Mouse (Mus musculus) activated CD4-positive, CD25-positive, alpha-beta regulatory T cell (primary cell): Measurements from ENCODE around the gene 2310011J03Rik. TPM values are rescaled to one million over a fixed set of nuclear protein-coding genes. Genes with fewer than 3 reads are reported as not detected.

Source experiments
- polyA plus RNA-seq, 2 experiments: library from polyadenylated mRNA; unstranded; fragments of 100-300 nt; shearing (Covaris generic); gene quantifications; one replicate each; pipeline ENCODE4 v1.2.1; 2017

Gene 2310011J03Rik
- 10 to 100 TPM; 78.4 to 84.3 TPM for polyA plus RNA-seq

DNA sequence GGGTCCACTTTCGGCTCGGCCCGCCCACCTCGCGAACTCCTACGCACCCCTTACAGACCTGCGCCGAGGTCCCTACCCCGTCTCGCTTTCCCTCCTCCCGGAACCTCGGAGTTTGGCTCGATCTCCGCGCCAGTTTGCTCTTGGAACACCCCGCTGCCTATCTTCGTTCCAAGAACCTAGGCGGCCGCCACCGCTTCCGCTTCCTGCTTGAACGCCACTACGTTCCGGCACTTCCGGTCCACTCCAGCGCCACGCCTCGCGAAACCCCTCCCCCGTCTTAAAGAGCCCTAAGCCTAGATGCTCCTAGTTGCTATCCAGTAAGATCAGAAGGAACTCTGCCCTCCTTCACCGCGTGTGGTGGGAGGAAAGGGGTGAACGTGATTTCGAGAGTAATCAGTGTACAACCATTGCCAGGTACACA lies at the start of gene 2310011J03Rik:
Gene 2310011J03Rik (minus strand): TSS at position 198 of the 421 bp plus-strand sequence.

DNA sequence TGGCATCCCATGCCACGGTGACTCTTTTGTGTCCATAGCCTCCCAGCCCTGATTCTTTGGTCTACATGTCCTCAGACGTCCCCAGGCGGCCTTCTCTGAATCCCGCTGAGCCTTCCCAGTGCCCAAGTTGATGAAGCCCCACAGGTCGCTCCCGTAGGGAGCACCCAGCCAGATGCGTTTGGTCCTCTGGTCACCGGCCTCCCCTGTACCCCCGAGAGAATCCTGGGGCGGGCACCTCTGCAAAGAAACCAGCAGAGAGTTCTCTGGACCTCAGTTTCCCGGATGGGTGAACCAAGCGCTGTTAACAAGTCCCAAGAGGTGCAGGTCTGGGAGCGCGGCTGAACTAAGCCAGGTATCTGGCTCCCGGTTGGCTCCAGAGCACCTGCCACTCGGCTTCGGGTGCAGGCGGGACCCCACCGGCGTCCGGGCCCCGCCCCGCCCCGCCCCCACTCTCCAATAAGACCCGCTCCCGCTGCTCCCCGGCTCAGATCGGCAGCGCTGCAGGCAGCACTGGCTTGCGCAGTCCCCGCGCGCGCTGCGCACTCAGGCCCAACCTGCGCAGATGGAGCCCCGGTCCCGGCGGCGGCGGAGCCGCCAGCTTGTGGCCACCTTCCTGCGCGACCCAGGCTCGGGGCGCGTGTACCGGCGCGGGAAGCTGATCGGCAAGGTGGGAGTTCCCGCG lies 35.8 kb upstream of the 2310011J03Rik start, which contains the start of gene Plk5:
Gene Plk5 (plus strand): TSS at position 459 of the 682 bp plus-strand sequence.

GRCm38 (mm10) chr10:80348244-80348781 lies 28.0 kb upstream of the 2310011J03Rik start, which contains the start of gene Adamtsl5:
Adamtsl5 (minus strand) TSS chr10:80348412.

GRCm38 (mm10) chr10:80329273-80330081 lies 9.1 kb upstream of the 2310011J03Rik start, which contains the start of the genes Pcsk4 and Reep6:
Pcsk4 (minus strand) TSS chr10:80329498.
Reep6 (plus strand) TSS chr10:80329953.

DNA sequence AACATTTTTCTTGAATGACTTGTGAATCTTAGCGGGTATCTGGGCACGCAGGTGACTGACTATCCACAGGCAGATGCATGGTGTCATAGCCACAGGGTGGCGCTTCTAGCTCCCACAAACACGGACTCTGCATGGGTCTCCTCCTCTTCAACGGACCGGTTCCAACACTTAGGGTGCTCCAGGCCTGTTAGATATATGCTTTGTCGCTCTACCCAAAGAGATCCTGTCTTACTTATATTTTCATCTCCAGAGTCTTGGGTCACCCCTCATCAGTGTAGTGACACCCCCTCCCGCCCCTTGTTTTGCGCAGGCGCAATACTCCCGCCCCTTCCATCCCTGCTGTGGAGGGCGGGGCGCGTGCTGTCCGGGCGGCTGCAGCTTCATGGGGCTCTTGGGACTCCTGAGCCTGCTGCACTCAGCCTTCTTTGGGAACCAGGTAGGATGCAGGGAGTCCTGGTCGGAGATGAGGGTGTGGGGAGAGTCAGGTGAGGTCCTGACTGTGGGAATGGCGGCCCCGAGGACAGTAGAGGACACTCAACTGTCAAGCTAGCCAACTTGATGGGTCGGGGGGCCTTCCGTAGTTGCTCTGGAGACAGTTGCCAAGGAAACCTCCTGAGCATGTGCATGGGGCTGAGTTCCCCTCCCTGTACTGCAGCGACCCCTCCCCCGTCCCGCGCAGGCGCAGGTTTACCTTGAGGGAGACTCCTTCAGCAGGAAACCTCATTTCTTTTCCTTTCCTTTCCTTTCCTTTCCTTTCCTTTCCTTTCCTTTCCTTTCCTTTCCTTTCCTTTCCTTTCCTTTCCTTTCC lies 24.5 kb downstream of the 2310011J03Rik start, which contains the start of gene Apc2:
Gene Apc2 (plus strand): TSS at position 360 of the 808 bp plus-strand sequence.

GRCm38 (mm10) chr10:80292251-80293146 lies 27.8 kb downstream of the 2310011J03Rik start, which contains the start of gene Rps15:
Rps15 (plus strand) TSS chr10:80292453.

Other genes with a start within 250 kb of the 2310011J03Rik start
- gene Sbno2, start 215.0 kb downstream of the 2310011J03Rik start, polyA plus RNA-seq: 10 to 100 TPM; 34.5 to 48.9 TPM
- 10 to 100 TPM; 32.3 to 56.4 TPM for gene Stk11, start 204.7 kb downstream of the 2310011J03Rik start, polyA plus RNA-seq
- gene Atp5d, start 181.9 kb downstream of the 2310011J03Rik start, polyA plus RNA-seq: 100 to 1,000 TPM; 430 to 441 TPM
- 1 to 10 TPM; 1.8 to 1.9 TPM for gene Cbarp, start 179.7 kb downstream of the 2310011J03Rik start, polyA plus RNA-seq
- gene Midn, start 172.3 kb downstream of the 2310011J03Rik start, polyA plus RNA-seq: 1 to 10 TPM; 3.1 to 8.5 TPM
- gene Cirbp, start 154.6 kb downstream of the 2310011J03Rik start, polyA plus RNA-seq: 100 to 1,000 TPM; 134 to 324 TPM
- gene 1600002K03Rik, start 147.6 kb downstream of the 2310011J03Rik start, polyA plus RNA-seq: 10 to 100 TPM; 19.3 to 25.7 TPM
- not detected for gene Efna2, start 141.1 kb downstream of the 2310011J03Rik start, polyA plus RNA-seq
- gene Mum1, start 94.1 kb downstream of the 2310011J03Rik start, polyA plus RNA-seq: 10 to 100 TPM; 70.6 to 76.2 TPM
- gene Ndufs7, start 71.4 kb downstream of the 2310011J03Rik start, polyA plus RNA-seq: 100 to 1,000 TPM; 209 to 294 TPM
- 1 to 10 TPM in 1 of 2 experiments, under 1 TPM in 1; 0.42 to 1.2 TPM for gene Gamt, start 59.5 kb downstream of the 2310011J03Rik start, polyA plus RNA-seq
- 10 to 100 TPM; 76.9 to 90.0 TPM for gene Dazap1, start 59.1 kb downstream of the 2310011J03Rik start, polyA plus RNA-seq
- gene Rps15, start 28.1 kb downstream of the 2310011J03Rik start, polyA plus RNA-seq: 1,000 to 10,000 TPM in 1 of 2 experiments, 100 to 1,000 TPM in 1; 654 to 1,041 TPM
- gene Apc2, start 24.6 kb downstream of the 2310011J03Rik start, polyA plus RNA-seq: under 1 TPM; 0.04 to 0.35 TPM
- gene Pcsk4, start 9.0 kb upstream of the 2310011J03Rik start, polyA plus RNA-seq: 10 to 100 TPM; 11.4 to 20.0 TPM
- under 1 TPM; 0.31 to 0.75 TPM for gene Reep6, start 9.4 kb upstream of the 2310011J03Rik start, polyA plus RNA-seq
- not detected for gene Adamtsl5, start 27.9 kb upstream of the 2310011J03Rik start, polyA plus RNA-seq
- gene Plk5, start 35.9 kb upstream of the 2310011J03Rik start, polyA plus RNA-seq: not detected
- 1 to 10 TPM; 3.3 to 4.1 TPM for gene Mex3d, start 67.1 kb upstream of the 2310011J03Rik start, polyA plus RNA-seq
- 100 to 1,000 TPM; 134 to 152 TPM for gene Mbd3, start 79.0 kb upstream of the 2310011J03Rik start, polyA plus RNA-seq
- gene Uqcr11, start 86.3 kb upstream of the 2310011J03Rik start, polyA plus RNA-seq: 100 to 1,000 TPM; 265 TPM
- 100 to 1,000 TPM; 101 to 107 TPM for gene Tcf3, start 113.1 kb upstream of the 2310011J03Rik start, polyA plus RNA-seq
- gene Onecut3, start 174.3 kb upstream of the 2310011J03Rik start, polyA plus RNA-seq: under 1 TPM; 0.06 to 0.12 TPM
- gene Atp8b3, start 218.6 kb upstream of the 2310011J03Rik start, polyA plus RNA-seq: under 1 TPM in 1 of 2 experiments, not detected in 1; 0.04 TPM
- gene Rexo1, start 241.0 kb upstream of the 2310011J03Rik start, polyA plus RNA-seq: 10 to 100 TPM; 36.5 to 38.7 TPM